Mouse (Mus musculus): ENCODE data around the gene Tbpl1. TPM values are rescaled to one million over a fixed set of nuclear protein-coding genes. Genes with fewer than 3 reads are reported as not detected.

Gene Tbpl1
- polyA plus RNA-seq, 1 experiment from 2014 or later = 110 TPM

GRCm38 (mm10) chr10:22746334-22747322, 14.9 kb upstream of the Tbpl1 start:
- WGBS = 30% methylated on average over 13 of the region's 13 CpGs
- no peaks in the 10 kb centered on the region for H3K27me3 ChIP-seq (replicated peaks; ENCODE audit: control insufficient read depth, insufficient read depth, low read length)
- H3K9ac ChIP-seq (replicated peaks; ENCODE audit: low read depth, low read length) = no peak overlapping the region
- no peaks in the 10 kb centered on the region for H3K9me3 ChIP-seq (ENCODE audit: control insufficient read depth, low read length)
- no peak overlapping the region for H3K4me3 ChIP-seq (replicated peaks; ENCODE audit: low read length)
- peak; percentile 96 for ATAC-seq
- H3K27ac ChIP-seq (ENCODE audit: low read length) = peak overlapping the region; percentile 68
- peaks cover 18% of the 10 kb centered on the region for H3K4me1 ChIP-seq (replicated peaks; ENCODE audit: control insufficient read depth, insufficient read depth, low read length)
- H3K4me2 ChIP-seq (ENCODE audit: low read length) = no peak overlapping the region
- H3K36me3 ChIP-seq (ENCODE audit: control insufficient read depth, insufficient read depth) = no peaks in the 10 kb centered on the region

GRCm38 (mm10) chr10:22745922-22746321, 14.2 kb upstream of the Tbpl1 start:
- Histone ChIP-seq H3K27me3 (replicated peaks; ENCODE audit: control insufficient read depth, insufficient read depth, low read length) (no peaks in the 10 kb centered on the region), H3K4me2 (ENCODE audit: low read length) (no peak overlapping the region), H3K4me3 (replicated peaks; ENCODE audit: low read length) (no peak overlapping the region), H3K9me3 (ENCODE audit: control insufficient read depth, low read length) (no peaks in the 10 kb centered on the region), H3K36me3 (ENCODE audit: control insufficient read depth, insufficient read depth) (no peaks in the 10 kb centered on the region), H3K4me1 (replicated peaks; ENCODE audit: control insufficient read depth, insufficient read depth, low read length) (peaks cover 18% of the 10 kb centered on the region), H3K9ac (replicated peaks; ENCODE audit: low read depth, low read length) (no peak overlapping the region), H3K27ac (ENCODE audit: low read length) (peak overlapping the region; percentile 68)
- peak; percentile 37 for ATAC-seq
- 46% methylated on average over 7 of the region's 7 CpGs for WGBS

DNA sequence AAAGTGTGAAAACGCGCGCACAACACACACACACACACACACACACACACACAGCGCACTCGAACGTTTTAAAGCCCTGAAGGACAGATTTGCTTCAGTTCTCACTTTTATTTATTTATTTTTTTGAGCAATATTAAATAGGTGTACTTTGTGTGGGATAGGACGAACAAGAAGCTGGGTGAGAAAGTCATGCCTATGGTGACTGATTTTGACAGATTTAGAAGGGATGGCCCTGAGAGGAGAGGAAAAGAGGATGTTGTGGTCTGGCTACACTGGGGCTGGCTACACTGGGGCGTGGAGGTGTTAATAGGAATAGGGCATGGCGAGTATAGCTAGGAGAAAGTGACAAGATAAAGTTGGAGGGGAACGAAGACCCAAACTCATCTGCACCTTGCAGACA, 443 bp upstream of the Tbpl1 start:
- H3K27ac ChIP-seq (ENCODE audit: low read length) = no peak overlapping the region
- H3K27me3 ChIP-seq (replicated peaks; ENCODE audit: control insufficient read depth, insufficient read depth, low read length) = no peaks in the 10 kb centered on the region
- peak overlapping the region; percentile 100 for H3K9ac ChIP-seq (replicated peaks; ENCODE audit: low read depth, low read length)
- no peak for ATAC-seq
- no peaks in the 10 kb centered on the region for H3K9me3 ChIP-seq (ENCODE audit: control insufficient read depth, low read length)
- H3K36me3 ChIP-seq (ENCODE audit: control insufficient read depth, insufficient read depth) = no peaks in the 10 kb centered on the region
- WGBS = 70% methylated on average over 10 of the region's 10 CpGs
- peak overlapping the region; percentile 95 for H3K4me2 ChIP-seq (ENCODE audit: low read length)
- peaks cover 24% of the 10 kb centered on the region for H3K4me1 ChIP-seq (replicated peaks; ENCODE audit: control insufficient read depth, insufficient read depth, low read length)
- H3K4me3 ChIP-seq (replicated peaks; ENCODE audit: low read length) = peak overlapping the region; percentile 100

GRCm38 (mm10) chr10:22730992-22731271, 806 bp downstream of the Tbpl1 start:
- WGBS = under 1% methylated on average over 33 of the region's 33 CpGs
- ATAC-seq = no peak

GRCm38 (mm10) chr10:22730266-22730991, 1.3 kb downstream of the Tbpl1 start:
- peak overlapping the region; percentile 95 for H3K27ac ChIP-seq (ENCODE audit: low read length)
- peak; percentile 66 for ATAC-seq
- H3K9me3 ChIP-seq (ENCODE audit: control insufficient read depth, low read length) = no peaks in the 10 kb centered on the region
- H3K9ac ChIP-seq (replicated peaks; ENCODE audit: low read depth, low read length) = peak overlapping the region; percentile 100
- H3K4me2 ChIP-seq (ENCODE audit: low read length) = peak overlapping the region; percentile 95
- under 1% methylated on average over 39 of the region's 39 CpGs for WGBS
- H3K4me3 ChIP-seq (replicated peaks; ENCODE audit: low read length) = peak overlapping the region; percentile 100
- H3K27me3 ChIP-seq (replicated peaks; ENCODE audit: control insufficient read depth, insufficient read depth, low read length) = no peaks in the 10 kb centered on the region
- no peaks in the 10 kb centered on the region for H3K36me3 ChIP-seq (ENCODE audit: control insufficient read depth, insufficient read depth)
- peaks cover 35% of the 10 kb centered on the region for H3K4me1 ChIP-seq (replicated peaks; ENCODE audit: control insufficient read depth, insufficient read depth, low read length)

More at GRCm38 (mm10) chr10:22730992-22731271, 806 bp downstream of the Tbpl1 start:
- peak overlapping the region; percentile 95 for H3K27ac ChIP-seq (ENCODE audit: low read length)
- peak overlapping the region; percentile 95; the same call in 1 of the 2 replicates for H3K4me2 ChIP-seq (ENCODE audit: low read length)
- H3K36me3 ChIP-seq (ENCODE audit: control insufficient read depth, insufficient read depth) = no peaks in the 10 kb centered on the region
- H3K4me3 ChIP-seq (replicated peaks; ENCODE audit: low read length) = peak overlapping the region; percentile 100
- H3K9ac ChIP-seq (replicated peaks; ENCODE audit: low read depth, low read length) = peak overlapping the region; percentile 100
- H3K9me3 ChIP-seq (ENCODE audit: control insufficient read depth, low read length) = no peaks in the 10 kb centered on the region
- H3K27me3 ChIP-seq (replicated peaks; ENCODE audit: control insufficient read depth, insufficient read depth, low read length) = no peaks in the 10 kb centered on the region
- H3K4me1 ChIP-seq (replicated peaks; ENCODE audit: control insufficient read depth, insufficient read depth, low read length) = peaks cover 35% of the 10 kb centered on the region

GRCm38 (mm10) chr10:22728257-22728656, 3.5 kb downstream of the Tbpl1 start:
- Histone ChIP-seq H3K4me1 (replicated peaks; ENCODE audit: control insufficient read depth, insufficient read depth, low read length) (peaks cover 40% of the 10 kb centered on the region), H3K9ac (replicated peaks; ENCODE audit: low read depth, low read length) (no peak overlapping the region), H3K4me3 (replicated peaks; ENCODE audit: low read length) (no peak overlapping the region), H3K4me2 (ENCODE audit: low read length) (no peak overlapping the region), H3K36me3 (ENCODE audit: control insufficient read depth, insufficient read depth) (no peaks in the 10 kb centered on the region), H3K27me3 (replicated peaks; ENCODE audit: control insufficient read depth, insufficient read depth, low read length) (no peaks in the 10 kb centered on the region), H3K27ac (ENCODE audit: low read length) (no peak overlapping the region), H3K9me3 (ENCODE audit: control insufficient read depth, low read length) (no peaks in the 10 kb centered on the region)
- no peak for ATAC-seq
- WGBS = 82% methylated on average over 1 of the region's 1 CpGs

DNA sequence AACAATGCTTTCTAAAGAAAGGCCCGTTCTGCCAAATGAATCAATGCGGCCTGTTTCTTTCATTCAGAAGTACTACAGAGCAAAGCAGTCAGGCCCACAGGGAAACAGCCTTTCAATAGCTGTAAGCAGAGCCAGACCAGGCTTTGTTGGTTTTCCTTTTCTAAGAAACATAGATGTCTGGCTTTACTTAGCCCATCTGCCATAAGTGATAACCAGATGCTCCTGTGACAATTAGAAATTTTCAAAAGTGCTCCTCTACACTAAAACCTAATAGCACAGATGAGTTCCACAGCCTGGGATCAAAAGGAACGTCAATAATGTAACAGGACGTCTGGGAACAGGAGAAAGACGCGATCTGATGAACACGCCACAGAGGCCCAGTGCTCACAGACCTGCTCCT, 5.4 kb downstream of the Tbpl1 start:
- peak overlapping the region; percentile 34; the same call in 1 of the 2 replicates for H3K27ac ChIP-seq (ENCODE audit: low read length)
- no peak for ATAC-seq
- no peaks in the 10 kb centered on the region for H3K36me3 ChIP-seq (ENCODE audit: control insufficient read depth, insufficient read depth)
- no peak overlapping the region for H3K4me3 ChIP-seq (replicated peaks; ENCODE audit: low read length)
- H3K9me3 ChIP-seq (ENCODE audit: control insufficient read depth, low read length) = no peaks in the 10 kb centered on the region
- WGBS = 37% methylated on average over 7 of the region's 7 CpGs
- no peak overlapping the region for H3K9ac ChIP-seq (replicated peaks; ENCODE audit: low read depth, low read length)
- no peak overlapping the region for H3K4me2 ChIP-seq (ENCODE audit: low read length)
- peaks cover 35% of the 10 kb centered on the region for H3K4me1 ChIP-seq (replicated peaks; ENCODE audit: control insufficient read depth, insufficient read depth, low read length)
- H3K27me3 ChIP-seq (replicated peaks; ENCODE audit: control insufficient read depth, insufficient read depth, low read length) = no peaks in the 10 kb centered on the region

DNA sequence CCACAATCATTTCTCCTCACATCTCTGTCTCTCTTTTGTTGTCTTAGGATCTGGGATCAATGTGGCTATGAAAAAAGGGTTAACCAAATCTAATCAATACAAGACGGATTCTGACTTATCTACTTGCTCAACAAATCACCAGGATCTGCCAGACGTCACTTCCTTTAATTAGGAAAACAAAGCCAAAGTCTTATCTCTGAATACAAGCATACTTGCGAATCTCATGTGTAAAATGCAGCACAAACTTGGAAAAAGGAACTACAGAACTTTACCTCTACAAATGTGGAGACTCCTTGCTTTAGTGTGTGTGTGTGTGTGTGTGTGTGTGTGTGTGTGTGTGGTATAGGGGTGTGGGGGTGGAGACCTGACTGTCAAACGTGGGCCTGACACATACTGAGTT, 6.6 kb downstream of the Tbpl1 start:
- Histone ChIP-seq H3K36me3 (ENCODE audit: control insufficient read depth, insufficient read depth) (no peaks in the 10 kb centered on the region), H3K9me3 (ENCODE audit: control insufficient read depth, low read length) (no peaks in the 10 kb centered on the region), H3K4me1 (replicated peaks; ENCODE audit: control insufficient read depth, insufficient read depth, low read length) (peaks cover 34% of the 10 kb centered on the region), H3K27ac (ENCODE audit: low read length) (no peak overlapping the region), H3K27me3 (replicated peaks; ENCODE audit: control insufficient read depth, insufficient read depth, low read length) (no peaks in the 10 kb centered on the region), H3K9ac (replicated peaks; ENCODE audit: low read depth, low read length) (no peak overlapping the region), H3K4me3 (replicated peaks; ENCODE audit: low read length) (no peak overlapping the region), H3K4me2 (ENCODE audit: low read length) (no peak overlapping the region)
- no peak for ATAC-seq
- 73% methylated on average over 4 of the region's 4 CpGs for WGBS

DNA sequence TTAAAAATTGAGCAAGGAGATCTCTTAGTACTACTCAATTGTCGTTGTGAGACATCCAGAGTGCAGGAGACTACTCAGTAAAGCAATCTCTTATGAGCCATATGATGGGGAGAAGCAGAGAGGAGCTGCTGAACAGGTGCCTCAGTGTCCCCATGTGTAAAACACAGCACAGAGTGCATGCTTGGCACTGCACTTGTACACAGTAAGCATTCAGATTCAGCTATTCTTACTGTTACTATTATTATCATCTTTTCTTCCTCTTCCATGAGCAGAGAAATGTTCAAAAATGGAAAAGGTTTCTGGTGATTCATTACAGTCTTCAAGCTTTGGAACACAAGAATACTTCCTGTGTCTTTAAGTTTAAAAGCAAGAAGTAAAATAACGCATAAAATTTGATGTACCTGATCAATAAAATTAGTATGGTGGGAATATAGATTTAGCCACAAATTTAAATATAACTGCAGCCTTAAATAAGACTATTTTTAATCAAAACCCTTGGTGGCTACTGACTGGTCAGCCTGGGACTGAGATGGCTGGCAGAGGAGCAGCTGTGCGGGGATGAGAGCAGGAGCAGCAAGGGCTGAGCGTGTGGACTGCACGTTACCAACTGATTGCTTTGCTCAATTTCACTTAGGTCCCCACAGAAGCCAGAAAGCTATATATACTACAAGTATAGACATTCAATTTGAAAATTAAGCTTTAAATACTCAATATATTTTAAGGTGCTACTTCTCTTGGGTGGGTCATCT, 10.8 kb downstream of the Tbpl1 start:
- H3K4me3 ChIP-seq (replicated peaks; ENCODE audit: low read length) = no peak overlapping the region
- peaks cover 9% of the 10 kb centered on the region for H3K4me1 ChIP-seq (replicated peaks; ENCODE audit: control insufficient read depth, insufficient read depth, low read length)
- no peak overlapping the region for H3K27ac ChIP-seq (ENCODE audit: low read length)
- H3K4me2 ChIP-seq (ENCODE audit: low read length) = no peak overlapping the region
- no peak overlapping the region for H3K9ac ChIP-seq (replicated peaks; ENCODE audit: low read depth, low read length)
- ATAC-seq = no peak
- no peaks in the 10 kb centered on the region for H3K27me3 ChIP-seq (replicated peaks; ENCODE audit: control insufficient read depth, insufficient read depth, low read length)
- no peaks in the 10 kb centered on the region for H3K9me3 ChIP-seq (ENCODE audit: control insufficient read depth, low read length)
- no peaks in the 10 kb centered on the region for H3K36me3 ChIP-seq (ENCODE audit: control insufficient read depth, insufficient read depth)
- whole genome bisulfite sequencing = 89% methylated on average over 5 of the region's 5 CpGs

Measured in forebrain, embryonic 16.5 days (tissue).